Mouse (Mus musculus) heart, postnatal 14 days (tissue): ENCODE results near the gene Otof. TPM values are rescaled to one million over a fixed set of nuclear protein-coding genes. Genes with fewer than 3 reads are reported as not detected.

ENCODE experiments used
- DNase-seq, 2 experiments: peaks; one replicate each; pipeline ENCODE4 v3.0.0; 2021 to 2022
- intact Hi-C: fragments of 180-260 bp; cut with DNase I; formaldehyde crosslinking; loops from one replicate; pipeline ENCODE4 v1.15.1; 2025
- total RNA-seq, 2 experiments: library from RNA; stranded (reverse); gene quantifications; 2 replicates each; pipeline ENCODE4 v1.2.3; 2021

Otof gene
- total RNA-seq, 2 experiments from 2014 or later = not detected

DNA sequence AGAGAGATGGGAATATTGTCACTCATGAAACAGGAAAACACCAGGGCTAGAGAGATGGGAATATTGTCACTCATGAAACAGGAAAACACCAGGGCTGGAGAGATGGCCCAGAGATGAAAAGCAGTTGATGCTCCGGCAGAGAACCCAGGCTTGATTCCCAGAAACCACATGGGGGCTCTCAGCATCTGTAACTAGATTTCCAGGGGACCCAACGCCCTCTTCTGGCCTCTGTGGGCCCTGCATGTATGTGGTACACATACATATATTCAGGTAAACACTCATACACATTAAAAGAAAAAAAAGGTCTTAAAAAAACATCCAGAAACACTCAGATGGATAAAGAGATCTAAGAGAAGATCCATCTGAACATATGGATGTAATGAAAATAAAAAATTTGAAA is 22.8 kb downstream of the Otof start:
- intact Hi-C loops = no loop called here
- DNase-seq = no peak

DNA sequence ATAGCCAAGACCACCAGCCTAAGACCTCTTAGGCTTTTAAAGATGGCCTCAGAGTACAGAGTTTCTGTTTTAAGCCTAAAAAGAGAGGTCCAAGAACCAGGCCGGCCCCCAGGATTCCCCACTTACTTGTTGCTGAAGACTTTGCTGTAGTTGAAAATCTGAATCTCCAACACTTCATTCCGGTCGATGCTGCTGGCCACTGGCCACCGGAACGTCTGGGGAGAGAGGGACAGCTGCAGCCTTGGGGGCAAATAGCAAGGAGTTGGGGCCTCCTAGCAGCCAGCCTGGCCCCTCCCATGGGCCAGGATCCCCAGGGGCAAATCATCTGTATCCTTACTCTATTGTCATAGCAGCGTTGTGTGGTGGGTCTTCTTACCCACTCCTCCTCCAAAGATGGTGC is 34.3 kb downstream of the Otof start:
- no peak for DNase-seq
- intact Hi-C loops = no loop called here

DNA sequence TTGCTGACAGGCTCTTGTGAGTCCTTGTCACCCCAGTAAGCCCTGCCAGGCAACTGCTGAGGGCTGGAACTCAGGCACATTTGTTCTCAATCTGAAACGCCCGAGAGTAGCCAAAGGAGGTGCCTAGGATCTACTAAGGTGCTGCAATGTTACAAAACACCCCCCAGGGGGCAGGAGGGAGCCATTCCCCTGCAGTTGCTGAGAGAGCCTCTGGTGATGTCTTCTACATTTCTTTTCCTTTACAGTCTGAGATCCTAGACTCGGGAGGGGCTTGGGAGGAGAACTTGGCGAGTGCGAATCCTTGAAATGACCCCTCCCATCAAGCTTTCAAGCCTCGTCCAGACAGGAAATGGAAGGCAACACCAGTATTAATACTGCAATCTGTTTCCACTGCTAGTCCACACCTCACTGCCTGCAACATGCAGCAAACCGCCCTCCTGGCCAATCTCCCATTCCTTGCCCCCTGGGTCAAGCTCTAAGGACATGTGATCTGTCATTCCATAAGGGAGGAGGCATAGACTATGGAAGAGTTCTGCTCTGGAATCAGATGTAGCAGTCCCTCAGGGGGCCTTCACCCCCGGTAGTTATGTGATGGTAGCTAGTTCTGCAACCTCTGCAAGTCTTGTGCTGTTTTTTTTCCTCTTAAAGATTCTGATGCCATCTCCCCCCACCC is 38.0 kb downstream of the Otof start:
- intact Hi-C loops = loop anchor here (1.0 to 2.0 kb wide), 2 partner anchors 59 to 215 kb away; no protein-coding TSS in a partner anchor
- DNase-seq = peak; percentile 67 to 74

DNA sequence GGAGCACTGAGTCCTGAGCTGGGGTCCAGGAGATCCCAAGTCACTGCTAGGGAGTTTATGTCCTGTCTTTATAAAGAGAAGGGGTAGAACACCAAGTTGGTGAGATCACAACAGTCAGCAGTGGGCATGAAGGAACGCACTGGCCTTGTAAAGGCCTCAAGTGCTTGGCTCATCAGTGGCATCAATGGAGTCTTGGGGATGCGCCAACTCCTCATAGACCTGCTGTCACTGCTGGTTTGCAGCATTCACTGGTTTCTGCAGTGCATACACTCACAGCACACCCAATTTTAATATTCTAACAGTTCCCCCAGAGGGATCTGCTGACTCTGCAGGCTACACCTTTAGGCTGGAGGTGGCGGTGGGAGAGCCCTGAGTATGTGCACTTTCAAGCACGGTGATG is 38.6 kb downstream of the Otof start:
- DNase-seq = no peak
- intact Hi-C loops = loop anchor here (1.0 to 2.0 kb wide), 2 partner anchors 60 to 215 kb away; no protein-coding TSS in a partner anchor

DNA sequence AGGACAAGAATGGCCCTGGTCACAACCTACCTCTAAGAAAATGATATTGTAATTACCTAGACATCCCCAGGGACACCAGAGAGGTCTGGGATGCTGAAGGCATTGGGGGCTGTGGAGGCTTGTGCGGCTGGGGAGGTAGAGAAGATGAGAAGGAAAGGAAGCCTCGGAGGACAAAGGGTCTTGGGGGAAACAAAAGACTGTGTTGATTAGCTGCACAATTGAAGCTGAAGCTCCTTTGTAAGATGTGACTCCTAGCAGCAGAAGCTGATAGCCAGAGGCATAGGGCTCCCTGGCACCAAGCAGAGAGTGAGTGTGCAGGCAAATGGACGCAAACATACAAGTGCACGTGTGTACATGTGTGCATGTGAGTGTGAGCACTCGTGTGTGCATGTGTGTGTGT is 45.1 kb downstream of the Otof start:
- intact Hi-C loops = no loop called here

DNA sequence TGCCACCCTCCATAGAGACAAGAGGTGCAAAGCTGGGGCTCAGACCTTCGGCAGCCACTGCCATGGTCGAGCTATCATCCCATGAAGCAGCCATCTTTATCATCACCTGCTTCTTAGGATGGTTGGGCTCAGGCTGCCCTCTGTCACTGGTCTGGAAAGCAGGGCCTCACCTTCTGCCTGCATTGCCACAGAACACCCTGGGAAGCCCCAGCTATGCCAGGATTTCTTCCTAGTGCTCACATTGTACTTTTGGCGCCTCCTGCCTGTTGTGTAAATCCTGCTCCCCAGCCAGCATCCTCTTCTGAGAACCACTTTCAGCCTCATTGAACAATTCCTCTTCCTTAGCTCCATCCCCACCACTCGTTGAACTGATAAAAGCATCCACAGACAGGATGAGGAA is 45.9 kb downstream of the Otof start:
- DNase-seq = no peak
- intact Hi-C loops = no loop called here

More for the DNA sequence above, 45.1 kb downstream of the Otof start:
- no peak for DNase-seq

DNA sequence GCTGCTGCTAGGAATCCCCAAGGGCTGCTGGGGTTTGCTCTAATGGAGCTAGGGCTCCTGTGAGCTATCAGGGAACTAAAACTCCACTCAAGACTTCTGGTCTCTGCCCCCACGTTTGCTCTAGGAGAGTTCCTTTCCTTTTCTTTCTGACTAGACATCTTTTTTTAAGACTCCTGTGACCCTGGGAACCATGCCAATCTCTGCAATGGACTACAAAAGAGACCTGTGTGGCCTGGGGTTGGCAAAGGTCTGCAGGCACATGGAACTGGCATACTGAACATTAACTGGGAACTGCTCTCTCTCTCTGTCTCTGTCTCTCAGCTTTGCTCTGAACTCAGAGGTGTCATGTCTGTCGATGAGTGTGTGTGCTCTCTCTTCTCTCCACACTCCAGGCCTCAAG is 46.4 kb downstream of the Otof start:
- intact Hi-C loops = no loop called here

DNA sequence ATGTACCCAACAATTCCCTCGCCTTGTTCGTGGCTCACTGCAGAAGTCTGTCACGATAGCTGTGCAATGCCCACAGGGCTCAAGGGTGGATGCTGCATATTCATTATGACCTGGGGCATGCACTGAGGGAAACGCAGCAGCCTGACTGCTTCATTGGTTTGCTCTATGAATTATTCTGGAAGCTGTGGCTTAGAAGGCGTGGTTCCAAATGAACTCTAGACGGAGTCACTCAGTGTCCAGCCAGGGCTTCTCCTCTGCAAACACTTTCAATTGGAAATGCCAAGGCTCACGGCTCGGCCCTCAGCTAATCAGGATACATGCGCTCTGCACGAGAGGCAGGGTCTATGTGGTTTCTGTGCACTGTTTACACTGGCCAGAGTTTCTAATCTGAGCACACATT is 50.2 kb downstream of the Otof start:
- intact Hi-C loops = no loop called here
- no peak for DNase-seq

More for the DNA sequence above, 46.4 kb downstream of the Otof start:
- DNase-seq = no peak

DNA sequence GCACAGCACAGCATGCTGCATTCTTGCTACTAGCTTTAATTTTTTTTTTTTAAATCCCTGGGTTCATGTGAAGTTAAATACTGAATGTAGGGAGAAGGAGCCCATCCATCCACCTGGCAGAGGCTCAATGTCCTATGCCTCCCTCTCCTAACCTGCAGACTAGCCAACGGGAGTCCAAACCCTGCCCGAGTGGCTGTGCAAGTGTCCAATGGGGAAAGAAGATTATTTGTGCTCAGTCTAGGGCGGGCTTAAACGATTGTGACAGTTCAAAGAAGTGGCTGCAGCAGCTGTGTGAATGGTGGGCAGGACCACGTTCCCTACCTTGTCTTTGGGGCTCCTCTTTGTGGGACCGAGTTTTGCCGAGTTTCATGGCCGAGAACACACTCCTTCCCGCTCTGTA is 54.9 kb downstream of the Otof start:
- intact Hi-C loops = no loop called here
- peak in 1 of 2 experiments; percentile 15 for DNase-seq

DNA sequence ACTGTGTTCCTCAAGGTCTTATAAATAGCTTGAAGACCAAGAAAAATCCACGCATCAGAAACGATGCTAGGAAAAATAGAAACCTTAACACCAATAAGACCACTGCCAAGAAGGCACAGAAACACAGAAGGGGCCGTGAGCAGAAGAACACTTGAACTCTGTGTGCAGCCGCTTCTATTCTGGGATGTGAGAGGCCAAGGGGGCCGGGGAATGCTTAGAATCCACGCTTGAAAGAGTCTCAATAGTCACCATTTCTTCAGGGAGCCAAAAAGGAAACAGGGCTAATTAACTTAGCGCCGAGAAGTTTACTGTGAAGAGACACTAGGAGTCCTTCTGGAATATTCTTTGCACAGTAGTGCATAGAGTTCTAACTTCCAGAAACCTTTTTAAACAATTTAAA is 60.6 kb downstream of the Otof start:
- intact Hi-C loops = no loop called here
- DNase-seq = no peak

DNA sequence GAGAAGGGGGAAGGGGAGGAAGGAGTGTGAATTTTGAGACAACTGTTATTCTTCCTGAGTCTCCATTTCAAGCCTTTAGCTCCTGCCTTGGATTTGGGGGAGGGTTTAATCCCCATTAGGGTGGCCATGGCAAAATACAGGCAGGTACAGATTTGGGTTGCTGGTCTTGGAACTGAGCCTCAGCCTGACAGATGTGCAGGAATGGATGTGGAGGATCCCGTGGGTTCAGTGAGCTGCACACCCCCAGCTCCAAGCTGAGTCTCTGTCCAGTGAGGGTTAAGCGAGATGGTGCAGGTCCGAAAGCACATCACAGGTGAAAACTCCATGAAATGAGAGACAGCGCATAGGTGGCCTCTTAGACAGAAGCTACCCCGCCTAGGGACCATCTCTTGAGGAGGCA is 61.2 kb downstream of the Otof start:
- DNase-seq = no peak
- intact Hi-C loops = no loop called here

DNA sequence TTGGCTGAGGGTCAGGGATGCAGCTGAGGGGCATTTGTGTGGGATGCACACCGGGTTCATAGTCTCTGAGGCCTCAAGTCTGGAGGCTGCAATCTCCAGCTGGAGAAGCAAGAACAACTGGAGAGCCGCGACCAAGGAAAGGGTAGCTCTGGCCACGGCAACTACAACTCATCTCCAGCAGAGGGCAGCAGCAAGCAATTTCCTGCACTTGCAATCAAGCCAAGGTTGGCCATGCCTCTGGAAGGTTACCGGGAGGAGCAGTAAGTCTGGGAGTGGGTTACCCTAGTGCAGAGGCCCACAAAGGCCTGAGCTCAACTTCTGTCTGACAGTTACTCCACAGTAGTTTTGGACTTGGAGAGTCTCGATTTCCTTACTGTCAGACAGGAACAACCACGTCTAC is 70.3 kb downstream of the Otof start:
- peak; percentile 69 to 86 for DNase-seq
- intact Hi-C loops = loop anchor here (2.0 kb wide), 1 partner anchor 91 kb away; no protein-coding TSS in a partner anchor

DNA sequence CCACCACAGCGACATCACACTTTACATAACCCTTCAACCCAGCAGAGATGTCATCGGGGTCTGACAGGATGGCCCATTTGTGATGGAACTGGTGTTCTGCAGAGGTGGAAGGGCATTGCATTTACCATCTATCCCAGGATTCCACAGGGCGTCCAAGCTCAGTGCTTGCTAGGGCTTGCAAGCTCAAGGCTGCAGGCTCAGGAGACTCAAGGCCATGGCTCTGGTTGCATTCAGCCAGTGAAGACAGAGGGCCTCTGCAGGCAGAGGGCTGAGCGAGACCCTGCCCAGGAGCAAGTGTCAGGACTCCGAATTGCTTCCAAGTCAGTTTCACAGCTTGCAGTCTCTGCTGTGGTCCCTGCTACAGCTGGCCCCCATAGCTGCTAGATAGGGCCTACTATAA is 71.9 kb downstream of the Otof start:
- intact Hi-C loops = loop anchor here (2.0 kb wide), 1 partner anchor 93 kb away; no protein-coding TSS in a partner anchor
- DNase-seq = no peak

DNA sequence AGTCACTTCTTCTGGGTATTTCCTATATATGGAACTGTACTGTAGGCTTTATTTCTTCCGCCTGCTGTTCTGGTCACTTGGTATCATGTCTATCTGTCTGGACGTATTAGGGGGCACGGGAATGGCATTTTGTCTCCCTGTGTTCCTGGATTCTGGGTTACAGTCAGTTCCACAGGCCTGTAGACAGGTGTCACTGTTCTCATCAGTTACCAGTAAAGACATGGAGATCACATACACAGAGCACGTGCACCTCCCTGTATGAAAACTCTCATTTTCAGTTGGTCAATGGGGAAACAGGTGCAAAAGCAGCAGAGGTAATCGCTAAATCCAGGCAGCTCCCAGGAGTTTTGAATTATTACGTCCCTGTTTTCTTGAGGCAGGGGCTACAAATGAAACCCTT is 74.0 kb downstream of the Otof start:
- no peak for DNase-seq
- intact Hi-C loops = no loop called here

DNA sequence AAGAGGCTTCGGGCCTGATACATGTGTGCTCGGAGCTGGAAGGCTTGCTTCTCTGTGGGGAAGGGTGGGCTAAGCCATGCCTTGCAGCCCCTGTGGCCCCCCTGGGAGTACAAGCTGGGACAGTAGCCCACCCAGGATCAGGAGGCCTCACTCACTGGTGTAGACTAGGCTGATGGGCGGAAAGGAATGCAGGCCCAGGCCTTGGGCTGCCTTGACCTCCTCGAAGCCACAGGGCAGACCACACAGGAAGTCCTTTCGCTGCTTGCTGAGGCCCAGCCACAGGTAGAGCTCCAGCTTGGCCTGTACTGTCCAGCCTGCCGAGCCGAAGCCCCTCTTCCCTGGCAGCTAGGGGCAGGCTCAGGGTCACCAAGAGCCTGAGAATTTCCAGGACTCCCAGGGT is 78.9 kb downstream of the Otof start:
- intact Hi-C loops = no loop called here
- DNase-seq = no peak

DNA sequence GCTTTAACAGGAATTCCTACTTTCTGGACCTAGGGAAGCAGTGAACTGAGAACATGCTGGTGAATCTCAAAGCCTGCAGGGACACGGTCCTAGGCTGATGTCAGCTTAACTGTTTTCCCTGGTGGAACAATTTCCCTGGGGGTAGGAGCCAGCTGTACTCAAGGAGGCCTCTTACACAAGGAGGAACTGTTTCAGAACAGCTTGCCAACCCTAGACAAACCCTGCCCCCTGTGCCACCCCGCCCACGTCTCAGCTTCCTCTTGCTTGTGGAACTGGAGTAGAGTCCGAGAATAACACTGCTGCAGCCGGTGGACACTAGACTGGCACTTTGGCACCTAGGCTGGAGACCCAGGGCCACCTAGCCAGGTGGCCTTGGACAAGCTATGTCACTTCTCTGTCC is 92.3 kb downstream of the Otof start:
- intact Hi-C loops = no loop called here
- DNase-seq = peak; percentile 28 to 31

DNA sequence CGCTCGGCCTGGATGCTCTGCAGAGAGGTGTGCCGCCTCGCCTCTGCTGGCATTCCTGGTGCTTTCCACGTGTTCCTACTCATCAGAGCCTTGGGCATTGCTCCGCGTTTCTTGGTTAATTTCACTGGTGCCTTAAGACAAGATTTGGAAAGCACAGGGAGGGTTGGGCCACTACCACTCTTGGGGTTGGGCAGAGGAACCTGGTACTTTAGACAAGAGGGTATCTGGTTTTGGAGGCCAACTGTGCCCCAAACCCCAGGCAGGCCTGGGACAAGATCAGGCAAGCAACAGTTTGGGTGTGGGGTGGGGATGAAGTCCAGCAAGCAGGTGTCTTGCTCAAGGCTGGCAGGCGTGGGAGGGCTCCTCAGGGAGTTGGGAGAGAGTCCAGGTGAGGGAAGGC is 94.3 kb downstream of the Otof start:
- intact Hi-C loops = no loop called here
- DNase-seq = no peak

DNA sequence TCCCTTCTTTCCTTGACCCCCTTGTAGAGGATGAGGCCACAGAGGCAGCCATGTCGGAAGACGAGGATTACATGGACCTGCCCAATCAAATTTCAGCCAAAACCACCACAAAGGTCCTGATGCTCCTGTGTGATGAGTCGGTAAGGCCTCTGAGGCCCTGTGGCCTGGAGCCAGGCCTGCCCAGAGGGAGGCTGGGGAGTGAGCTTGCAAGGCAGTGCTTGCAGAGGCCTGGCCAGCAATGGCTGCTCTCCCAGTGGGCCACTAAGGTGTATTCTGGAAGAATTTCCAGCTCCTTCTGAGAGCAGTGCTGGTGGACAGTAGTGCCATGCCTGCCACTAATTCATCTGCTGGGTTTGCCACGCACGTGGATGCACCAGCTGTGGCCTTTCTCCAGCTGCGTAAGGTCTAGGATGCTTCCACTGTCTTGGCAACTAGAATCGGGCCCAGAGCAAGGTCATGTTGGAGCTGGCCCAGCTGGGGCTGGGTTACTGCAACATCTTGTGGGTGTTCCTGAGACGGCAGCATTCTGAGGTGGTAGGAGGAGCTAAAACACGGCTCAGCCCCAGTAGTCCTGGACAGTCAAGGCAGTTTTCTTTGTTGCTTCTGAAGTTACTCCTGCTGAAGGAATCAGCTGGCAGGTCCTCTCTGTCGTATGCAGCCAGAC is 103.2 kb downstream of the Otof start:
- intact Hi-C loops = no loop called here

DNA sequence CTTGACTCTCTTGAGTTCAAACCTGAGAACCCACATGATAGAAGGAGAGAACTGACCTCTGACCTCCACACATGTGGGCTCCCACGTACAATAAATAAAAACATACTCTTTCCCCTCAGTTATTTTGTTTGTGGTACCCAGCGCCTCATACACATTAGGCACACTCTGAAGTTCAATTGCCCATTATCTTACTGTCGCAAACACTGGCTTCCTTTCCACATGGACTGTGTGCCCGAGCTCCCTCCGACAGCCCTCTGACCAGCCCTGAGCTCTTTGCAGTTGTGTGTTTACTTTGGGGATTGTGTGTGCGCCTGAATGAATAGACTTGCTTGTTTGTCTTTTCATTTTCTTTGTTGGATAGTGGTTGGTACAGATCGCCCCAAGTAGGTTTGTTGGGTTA is 105.1 kb downstream of the Otof start:
- intact Hi-C loops = no loop called here
- DNase-seq = no peak

More for the DNA sequence above, 103.2 kb downstream of the Otof start:
- DNase-seq = no peak

DNA sequence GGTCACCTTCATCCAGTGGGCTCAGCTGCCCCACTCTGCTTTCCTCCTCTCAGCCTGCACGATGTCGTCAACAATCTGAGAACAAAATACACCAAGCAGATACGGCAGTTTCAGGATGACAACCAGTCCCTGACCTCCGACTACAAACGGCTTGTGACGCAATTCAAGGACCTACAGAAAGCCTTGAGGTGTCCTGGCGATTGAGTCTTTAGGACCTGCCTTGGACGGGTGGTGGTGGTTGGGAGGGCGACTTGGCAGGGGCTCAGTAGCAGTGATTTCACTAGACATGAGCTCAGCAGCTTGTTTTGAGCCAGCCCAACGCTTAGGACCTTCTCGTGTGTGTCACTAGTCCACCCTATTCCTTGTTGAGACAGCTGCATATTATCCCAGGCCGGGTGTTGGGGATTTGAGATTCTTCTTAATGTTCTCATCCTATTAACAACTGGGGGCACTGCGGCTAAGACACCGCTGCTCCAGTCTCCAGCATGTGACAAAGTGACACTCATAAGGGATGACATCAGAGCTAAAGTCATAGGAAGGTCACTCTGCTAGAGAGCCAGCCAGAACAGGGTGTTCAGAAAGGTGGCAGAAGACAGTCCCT is 106.1 kb downstream of the Otof start:
- intact Hi-C loops = no loop called here
- DNase-seq = peak in 1 of 2 experiments; percentile 5

DNA sequence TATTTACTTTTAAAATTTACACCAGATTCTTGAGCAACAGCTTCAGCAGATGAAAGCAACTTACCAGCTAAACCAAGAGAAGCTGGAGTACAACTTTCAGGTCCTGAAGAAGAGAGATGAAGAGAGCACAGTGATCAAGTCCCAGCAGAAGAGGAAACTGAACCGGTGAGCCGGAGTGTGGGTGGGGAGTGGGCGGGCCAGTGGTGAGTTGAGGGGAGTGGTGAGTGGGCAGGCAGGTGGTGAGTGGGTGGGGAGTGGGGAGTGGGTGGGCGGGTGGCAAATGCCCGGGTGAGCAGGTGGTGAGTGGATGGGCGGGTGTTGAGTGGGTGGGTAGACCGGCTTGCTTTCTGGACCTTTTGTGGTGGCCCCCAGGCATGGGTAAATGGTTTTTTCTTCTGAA is 106.6 kb downstream of the Otof start:
- intact Hi-C loops = no loop called here
- DNase-seq = no peak

DNA sequence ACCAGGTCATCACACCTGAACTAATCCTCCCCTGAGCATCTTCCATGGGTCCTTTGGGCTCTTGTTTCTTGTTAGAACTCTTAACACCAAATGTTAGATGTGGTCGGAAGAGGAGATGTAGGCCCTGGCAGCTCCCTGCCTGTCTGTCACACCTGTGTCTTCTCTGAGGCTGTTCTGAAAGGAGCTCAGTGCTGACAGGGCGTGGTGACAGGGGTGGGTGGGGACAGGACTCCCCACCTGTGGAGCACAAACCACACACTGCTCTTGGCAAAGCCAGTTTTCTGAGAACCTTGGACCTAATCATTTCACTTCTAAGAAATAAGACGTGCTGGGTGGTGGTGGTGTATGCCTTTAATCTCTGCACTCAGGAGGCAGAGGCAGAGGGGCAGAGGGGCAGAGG is 108.1 kb downstream of the Otof start:
- no peak for DNase-seq
- intact Hi-C loops = no loop called here
